Mouse (Mus musculus) lung, adult 18-20 months (tissue): ENCODE results near the gene Psmg4.

Experiments used
- DNase-seq, 2 experiments: peaks; one replicate each; pipeline ENCODE4 v3.0.0; 2022; ENCODE audit warnings: mixed read lengths in 2 of 2

The Psmg4 gene

DNA sequence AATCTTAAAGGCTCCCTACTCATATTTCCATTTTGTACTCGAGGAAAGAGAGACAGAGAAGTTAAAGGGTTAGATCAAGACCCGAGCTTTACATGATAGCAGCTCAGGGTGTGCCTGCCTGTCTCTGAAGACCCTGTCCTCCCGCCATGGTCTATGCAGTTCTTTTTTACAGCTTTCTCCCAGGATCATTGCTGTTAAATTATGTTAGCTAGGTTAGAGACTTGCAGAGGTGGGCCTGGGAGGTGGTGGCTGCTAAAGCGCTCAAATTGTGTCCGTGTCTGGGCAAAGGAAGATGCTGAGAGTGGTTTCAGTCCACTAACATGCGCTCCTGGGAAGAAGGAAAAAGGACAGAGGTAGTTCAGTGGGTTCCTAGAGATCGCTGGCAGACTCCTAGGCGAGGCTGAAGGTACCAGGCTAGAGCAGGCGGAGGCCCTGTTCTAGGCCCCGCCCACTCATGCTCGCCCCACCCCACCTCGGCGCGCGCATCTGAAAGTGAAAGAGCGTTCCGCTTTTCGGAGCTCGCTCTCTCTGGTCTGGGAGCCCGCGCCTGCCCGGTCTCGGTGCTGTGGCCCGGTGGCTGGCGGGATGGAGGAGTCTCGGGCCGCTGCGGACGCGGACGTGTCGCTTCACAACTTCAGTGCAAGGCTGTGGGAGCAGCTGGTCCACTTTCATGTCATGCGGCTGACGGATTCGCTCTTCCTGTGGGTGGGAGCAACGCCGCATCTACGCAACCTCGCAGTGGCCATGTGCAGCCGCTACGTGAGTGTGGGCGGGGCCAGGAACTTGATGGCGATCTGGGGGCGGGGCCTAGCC lies at the start of gene Psmg4:
Gene Psmg4, plus strand, starts transcription at position 474 of the 813 bp plus-strand sequence.
- DNase-seq: peak; percentile 93 to 94

DNA sequence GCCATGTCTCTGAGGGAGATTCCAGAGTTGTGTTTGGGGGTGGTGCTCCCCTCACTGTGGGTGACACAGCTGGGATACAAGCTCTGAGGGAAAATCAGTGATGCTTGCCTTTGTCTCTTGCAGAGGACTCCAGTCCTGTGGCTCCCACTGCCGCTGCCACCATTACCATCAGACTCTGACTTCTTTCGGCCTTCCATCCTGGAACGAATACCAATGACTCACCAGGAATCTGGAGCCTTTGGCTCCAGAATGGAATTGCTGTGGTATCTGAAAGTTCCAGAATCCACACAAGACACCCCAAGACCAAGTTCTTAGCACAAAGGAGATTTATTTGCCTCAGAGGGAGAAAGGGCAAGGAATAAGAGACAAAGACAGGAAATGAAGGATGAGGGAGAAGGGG lies 49.7 kb upstream of the Psmg4 start:
- DNase-seq: no peak

DNA sequence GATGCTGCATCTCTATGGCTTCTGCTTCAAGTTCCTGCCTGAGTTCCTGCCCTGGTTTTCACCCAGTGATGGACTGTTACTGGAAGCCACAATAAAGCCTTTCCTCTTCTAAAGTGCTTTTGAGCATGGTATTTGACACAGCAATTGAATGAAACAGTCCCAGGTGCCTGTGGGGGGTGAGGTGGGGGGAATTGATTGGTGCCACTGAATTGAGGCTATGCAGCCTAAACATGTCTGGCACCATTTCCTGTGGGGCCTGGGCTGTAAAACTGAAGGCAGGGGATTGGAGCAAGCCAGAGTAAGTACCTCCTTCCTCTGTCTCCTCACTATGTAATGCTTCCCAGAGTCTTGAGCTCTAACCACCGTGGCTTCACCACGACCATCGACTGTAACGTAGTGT lies 48.1 kb upstream of the Psmg4 start:
- no peak for DNase-seq

DNA sequence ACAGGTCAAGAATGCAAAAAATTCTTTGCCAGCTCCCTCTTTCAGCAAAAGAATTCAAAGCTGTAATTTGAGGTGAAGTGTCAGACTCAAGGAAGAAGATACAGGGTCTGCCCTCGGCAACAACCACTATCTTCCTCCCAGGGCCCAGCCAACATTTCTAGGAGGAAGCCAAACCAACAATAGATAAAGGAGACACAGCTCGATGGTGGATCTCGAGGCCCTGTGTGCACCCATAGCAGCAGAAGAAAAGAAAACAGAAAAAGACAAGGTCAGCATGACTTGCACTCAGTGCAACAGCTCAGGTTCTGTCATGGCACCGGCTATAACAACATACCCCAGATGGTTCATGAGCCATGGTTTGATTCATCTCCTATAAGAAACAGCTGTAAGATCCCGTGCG lies 46.3 kb upstream of the Psmg4 start:
- no peak for DNase-seq

DNA sequence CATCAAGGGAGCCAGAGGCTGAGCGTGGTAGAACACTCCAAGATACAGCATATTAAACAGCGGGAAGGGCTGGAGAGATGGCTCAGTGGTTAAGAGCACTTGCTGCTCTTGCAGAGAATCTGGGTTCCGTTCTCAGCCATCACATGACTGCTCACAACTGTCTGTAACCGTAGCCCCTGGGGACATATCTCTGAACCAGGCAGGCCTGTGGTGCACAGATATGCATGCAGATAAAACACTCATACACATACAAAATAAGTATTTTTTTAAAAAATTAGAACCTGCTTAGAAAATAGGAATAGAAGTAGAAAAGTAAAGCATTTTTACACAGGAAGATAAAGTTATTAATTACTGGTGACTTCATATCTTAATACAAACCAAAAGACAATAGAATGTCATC lies 43.9 kb upstream of the Psmg4 start:
- no peak for DNase-seq

DNA sequence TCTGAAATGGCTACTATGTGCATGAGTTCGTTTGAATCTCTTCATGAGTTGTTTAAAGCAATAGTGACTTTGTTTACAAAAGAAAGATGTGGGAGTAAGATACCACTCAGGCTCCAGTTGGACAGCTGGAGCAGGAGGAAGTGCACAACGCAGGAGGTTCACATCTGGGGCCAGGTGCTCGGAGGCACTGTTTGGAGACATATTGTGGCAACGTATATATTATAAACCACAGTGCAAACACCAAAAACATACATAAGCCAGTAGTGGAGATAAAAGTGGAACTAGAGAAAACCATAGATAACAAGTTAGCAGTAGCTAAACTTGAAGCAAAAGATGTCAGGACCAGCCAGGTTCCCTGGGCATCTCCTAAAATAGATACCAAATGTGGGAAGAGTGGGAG lies 43.4 kb upstream of the Psmg4 start:
- DNase-seq: no peak

DNA sequence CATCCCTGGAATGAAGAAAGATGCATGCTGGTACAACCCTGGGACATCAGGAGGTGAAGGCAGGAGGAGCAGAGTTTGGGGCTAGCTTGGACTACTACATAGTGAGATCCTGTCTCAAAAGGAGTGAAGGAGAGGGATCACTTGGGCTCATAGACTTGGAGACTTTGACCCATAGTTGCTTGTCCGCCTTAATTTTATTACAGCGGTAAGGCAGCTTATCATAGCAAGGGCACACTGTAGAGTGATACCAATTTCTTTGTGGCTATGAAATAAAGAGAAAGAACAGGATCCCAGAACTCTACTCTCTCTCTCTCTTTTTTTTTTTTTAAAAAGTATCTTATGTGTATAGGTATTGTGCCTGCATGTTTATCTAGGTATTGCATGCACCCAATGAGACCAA lies 42.2 kb upstream of the Psmg4 start:
- no peak for DNase-seq

DNA sequence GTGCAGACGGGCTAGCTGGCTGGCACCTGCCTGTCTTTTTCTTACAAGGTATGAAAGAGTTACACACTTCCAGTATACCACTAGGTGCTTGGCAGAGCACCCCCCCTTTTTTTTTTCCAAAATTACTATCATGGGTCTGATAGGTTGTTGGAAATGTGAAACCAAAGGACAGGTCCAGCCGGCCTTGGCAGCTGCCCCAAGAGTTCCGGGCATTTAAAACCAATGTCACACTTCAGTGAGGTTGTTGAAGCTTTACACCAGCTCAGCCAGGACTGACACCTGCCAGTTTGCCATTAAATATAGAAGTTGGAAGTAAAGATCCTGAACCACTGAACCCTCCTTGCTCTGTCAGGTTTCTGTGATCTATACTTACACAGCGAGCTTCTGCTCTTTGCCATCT lies 37.1 kb upstream of the Psmg4 start:
- DNase-seq: no peak

DNA sequence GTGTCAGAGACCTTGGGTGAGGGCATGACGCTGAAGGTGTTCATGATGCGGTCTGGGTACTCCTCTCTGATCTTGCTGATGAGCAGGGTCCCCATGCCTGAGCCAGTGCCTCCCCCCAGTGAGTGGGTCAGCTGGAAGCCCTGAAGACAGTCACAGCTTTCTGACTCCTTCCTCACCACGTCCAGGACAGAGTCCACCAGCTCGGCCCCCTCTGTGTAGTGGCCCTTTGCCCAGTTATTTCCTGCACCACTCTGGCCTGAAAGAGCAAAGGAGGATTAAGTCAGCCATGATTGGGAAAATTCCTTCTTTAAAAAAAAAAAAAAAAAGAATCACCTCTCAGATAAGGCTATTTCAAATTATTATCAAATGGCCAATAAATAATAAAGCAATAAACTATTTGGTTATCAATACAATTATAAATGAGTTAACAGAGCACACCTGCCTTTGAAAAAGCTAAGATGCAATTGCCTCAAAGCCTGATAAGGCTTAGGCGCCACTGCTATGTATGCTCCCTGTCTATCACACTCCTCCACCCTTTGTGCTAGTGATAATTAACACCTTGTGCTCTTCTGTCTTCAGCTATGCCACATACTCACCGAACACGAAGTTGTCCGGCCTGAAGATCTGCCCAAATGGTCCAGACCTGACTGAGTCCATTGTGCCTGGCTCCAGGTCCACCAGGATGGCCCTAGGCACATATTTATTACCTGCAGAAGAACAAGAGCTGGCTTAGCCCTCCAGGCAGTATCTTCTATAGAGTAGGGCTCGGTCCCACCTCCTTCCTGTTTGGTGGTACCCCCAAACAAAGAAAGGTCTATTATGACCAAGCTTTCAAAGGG lies 34.3 kb upstream of the Psmg4 start:
- no peak for DNase-seq

DNA sequence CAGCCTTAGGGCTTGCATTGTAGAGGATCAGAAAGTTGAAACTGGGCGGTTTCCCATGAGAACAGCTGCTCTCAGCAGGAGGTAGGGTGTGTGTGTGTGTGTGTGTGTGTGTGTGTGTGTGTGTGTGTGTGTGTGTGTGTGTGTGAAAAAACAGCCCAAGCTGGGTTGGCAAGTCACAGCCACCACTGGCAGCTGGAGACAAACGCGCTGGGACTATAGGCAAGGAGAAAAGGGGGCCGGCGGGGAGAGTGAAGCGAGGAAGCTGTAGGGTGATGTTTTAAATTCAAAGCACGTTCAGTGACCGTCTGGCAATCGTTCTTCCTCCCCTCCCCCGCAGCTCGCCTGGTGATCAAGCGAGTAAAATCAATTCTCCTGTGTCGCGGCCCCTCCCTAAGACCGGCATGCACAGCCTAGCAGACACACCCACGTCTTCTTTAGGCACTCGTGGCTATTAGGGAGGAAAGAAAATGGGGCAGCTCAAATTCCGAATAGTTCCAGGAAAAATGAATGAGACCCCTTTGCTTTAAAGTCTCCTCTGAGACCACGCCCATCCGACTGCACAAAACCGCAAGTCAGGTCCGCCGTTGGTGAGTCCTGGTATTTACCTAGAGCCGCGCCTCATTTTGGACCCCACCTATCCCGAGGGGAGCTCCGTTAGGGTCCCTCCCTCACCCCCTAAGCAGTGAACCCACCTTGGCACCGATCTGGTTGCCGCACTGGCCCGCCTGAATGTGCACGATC lies 33.1 kb upstream of the Psmg4 start:
- peak; percentile 46 to 48 for DNase-seq

DNA sequence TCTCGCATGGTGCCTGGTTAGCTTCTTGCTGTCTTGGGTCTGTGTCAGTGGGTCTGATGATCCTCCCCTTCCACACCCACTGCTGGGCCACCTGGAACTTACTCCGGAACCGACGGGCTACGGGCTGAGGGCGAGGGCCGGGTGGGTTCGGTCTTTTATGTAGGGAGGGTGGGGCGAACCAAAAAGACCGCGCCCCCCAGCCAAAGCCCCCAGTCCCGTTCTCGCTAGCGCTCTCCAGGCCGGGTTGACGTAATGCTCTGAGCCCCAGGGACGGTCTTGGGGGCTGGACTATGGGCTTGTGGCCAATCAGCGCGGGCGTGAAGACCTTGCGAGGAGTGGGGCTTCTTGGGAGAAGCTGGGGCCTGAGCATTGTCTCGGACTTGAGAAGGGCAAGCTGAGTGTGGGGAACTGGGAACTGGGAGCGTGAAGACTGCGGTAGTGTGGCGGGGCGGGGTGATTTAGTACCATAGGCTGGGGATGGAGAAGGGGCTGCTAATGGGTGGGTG lies 32.5 kb upstream of the Psmg4 start, which contains the start of gene Tubb2b:
Gene Tubb2b, minus strand, starts transcription at position 241 of the 506 bp plus-strand sequence.
- DNase-seq: peak; percentile 27 to 34

DNA sequence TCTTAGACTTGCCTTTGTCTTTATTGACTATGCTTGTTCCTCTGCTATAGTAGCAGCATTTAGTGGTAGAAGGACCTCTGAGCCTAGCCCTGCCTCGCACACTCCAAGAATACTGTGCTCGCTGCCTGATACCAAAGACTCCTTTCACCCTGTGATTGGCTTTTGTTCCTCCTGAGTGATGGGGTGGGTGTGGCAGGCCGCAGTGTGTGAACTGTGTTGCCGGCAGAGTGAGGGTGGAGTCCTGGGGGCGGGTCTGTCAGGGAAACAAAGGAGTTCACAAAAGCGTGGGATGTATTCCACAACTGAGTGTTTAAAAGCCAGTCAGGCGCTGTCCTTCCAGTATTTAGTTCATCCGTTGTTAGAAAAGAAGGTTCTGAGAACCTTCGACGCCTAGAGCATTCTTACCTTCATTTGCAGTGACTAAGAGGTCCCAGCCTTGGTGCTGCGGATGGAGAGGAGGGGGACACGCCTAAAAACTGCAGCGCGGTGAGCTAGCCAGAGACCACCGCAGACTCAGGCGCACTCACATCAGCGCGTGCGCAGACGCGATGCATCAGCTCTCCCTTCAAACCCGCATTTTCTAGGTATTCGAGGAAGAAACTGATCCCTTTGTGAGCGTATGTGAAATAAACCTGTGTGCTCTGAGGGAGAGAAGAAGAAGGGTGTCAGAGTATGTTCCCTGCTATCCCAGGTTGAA lies 31.6 kb upstream of the Psmg4 start:
- peak; percentile 44 to 60 for DNase-seq

DNA sequence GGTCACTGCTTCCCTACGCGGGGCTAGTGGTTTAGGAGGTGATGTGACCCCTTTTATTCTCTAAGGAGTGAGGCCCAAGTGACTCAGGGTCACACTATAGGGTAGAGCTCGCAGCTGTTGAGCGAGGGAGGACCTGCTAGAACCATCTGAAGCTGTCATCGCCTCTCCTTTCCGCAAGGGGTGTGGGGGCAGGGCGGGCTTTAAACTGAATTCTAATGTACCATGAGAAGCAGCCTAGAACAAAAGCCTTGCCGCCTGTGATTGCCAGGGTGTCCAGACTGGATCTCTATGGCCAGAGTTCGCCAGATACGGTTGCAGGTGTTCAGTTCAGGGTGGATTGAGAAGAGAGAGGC lies 31.1 kb upstream of the Psmg4 start:
- no peak for DNase-seq

DNA sequence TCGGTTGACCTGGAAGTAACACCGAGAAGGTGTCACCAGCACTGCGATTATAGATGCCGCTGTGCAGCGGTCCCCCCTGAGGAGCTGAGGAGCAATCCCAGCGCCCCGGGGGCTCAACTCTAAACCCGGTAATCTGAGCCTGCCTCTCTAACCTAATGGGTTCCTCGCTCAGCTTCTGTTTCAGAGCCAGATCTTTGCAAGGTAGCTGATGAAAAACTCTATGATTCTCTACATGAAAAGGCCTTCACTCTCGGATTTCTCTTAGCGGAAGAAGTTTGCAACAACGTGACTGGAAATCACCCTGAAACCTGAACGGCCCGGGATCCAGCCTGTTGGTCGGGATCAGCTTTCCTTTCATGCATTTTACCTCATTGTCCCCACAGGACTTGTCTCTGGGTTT lies 30.5 kb upstream of the Psmg4 start:
- no peak for DNase-seq

DNA sequence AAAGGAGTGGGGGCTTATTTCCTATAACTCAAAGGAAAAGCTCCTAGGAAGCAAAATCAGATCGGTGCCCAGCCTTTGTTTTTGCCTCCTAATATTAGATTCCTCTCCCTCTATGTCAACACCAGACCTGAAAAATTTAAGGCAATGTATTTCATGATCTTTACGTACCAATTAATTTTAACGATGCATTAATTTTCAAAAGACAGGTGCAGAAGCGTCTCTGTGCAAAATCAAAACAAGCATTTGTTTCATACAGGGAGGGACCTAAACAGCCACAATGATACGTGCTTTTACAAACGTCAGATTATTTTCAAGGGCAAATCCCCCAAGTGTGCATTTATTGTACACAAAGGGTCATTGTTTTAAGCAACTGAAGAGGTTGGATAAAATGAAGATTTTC lies 29.9 kb upstream of the Psmg4 start:
- no peak for DNase-seq

DNA sequence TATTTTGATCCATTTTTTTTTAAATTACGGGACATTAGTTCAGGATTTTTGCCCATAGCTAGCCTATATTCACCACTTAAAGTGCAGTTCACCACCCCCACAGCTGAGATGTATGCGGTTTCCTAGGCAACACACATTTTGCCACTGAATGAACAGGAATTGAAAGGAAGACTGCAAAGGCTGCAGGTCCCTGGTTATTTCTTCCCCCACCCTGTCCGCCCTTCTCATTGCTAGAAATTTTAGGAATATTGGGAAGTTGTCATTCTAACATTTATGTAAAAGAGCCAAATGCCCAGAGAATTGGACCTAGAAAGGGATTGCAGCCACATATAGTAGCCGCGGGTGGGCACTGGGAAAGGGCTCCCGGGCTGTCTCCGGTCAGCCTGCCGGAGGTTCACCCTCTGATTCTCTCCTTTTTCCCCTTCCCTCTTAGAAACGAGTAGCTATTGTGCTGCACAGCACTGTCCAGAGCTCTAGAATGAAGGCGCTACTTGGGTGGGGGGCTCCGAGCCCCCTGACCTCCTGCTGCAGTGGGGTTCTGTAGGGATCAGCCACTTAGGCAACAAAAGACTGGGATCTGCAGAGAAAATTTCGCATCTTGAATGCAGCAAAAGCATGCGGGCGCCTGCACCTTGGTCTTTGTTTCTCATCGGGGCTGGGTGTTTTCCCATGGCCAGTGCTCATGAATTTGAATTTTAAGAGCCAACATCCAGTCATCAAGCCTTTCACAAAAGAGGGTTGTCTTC lies 29.3 kb upstream of the Psmg4 start:
- no peak for DNase-seq

DNA sequence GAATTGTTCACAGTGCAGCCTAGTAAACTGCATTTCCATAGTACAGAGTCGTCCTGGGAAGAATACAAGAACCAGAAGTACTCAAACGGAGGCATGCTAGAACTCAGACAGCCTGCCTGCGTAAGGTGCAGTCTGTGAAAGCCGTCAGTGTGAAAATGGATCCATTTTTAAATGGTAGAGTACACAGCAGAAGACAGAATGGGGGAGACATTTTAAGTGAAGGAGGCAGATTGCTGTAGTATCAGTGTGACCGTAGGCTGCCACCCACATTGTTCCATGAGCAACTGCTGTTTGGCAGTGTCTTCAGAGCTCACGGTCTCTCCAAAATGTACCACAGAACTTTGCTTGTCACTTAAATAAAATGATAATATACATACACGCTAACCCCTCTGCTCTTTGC lies 28.5 kb upstream of the Psmg4 start:
- DNase-seq: no peak

DNA sequence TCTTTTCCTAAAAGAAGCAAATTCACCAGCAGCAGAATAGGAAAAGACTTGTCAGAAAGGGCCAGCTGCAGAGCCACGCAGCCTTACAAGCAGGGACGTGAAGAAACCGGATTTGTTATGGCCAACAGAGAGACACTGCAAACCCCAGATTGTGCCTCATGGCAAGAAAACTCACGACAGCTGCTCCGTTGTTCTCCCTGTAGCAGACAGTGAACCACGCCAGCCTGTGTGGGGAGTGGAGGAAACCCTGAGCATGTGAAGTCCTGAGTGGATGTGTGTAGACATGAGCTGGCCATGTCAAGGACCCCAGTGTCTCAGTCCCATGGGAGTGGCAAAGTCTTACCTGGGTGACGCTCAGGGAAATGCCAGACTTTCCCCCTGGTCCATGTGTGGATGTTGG lies 26.2 kb upstream of the Psmg4 start:
- no peak for DNase-seq

DNA sequence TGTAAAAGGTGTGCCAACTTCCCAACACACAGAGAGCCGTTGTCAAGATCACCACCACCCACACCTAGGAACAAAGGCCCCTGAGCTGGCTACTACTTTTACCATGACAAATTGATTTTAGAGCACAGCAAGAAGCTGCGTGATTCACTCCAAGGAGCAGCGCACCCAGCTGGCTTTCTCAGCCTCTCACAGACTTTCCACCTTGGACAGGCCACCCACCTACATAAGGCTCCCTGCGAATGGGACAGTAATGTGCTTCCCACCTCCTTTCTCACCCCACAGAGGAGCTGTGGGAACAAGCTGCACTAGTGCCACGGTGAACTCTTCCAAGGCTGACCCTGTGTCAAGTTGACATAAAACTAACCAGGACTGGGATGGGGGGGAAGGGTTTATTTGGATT lies 19.4 kb upstream of the Psmg4 start:
- DNase-seq: no peak

DNA sequence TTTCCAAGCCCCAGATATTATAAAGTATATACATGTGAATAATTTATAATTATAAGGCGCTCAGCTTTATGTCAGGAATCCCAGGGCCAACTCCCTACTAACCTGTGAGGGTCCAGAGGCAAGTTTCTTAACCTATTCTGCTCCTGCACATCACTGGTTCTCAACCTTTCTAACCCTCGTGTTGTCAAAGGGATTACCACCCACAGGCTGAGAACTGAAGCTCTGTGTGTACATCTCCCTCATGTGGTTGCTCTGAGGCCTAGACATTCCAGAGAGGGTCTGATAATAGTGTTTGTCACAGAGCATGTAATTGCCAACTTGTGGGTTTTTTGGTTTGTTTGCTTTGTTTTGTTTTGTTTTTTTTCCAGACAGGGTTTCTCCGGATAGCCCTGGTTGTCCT lies 15.8 kb upstream of the Psmg4 start:
- DNase-seq: no peak

DNA sequence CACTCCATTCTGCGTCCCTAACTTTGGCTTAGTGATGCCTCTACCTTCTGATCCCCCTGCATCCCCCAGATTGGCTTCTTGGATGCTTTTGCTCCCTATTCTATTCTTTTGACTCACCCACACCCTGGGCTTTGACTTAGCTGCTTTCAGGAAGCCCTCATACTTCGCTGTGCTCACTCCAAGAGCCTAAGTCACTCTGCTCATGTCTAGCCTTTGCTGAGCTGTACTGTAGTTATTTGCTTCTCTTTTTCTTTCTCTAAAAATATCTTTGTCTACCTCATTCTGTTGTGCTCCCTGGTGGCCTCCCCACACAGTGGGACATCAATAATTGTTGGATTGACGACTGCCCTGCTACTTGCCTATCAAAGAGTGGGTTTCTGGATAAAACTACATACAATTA lies 14.6 kb upstream of the Psmg4 start:
- DNase-seq: no peak
